Mouse (Mus musculus) adrenal gland, postnatal 14 days (tissue): ENCODE measurements at regions not wholly inside any gene's neighbourhood (a gene's known extent, or its start where the extent isn't known, plus 50 kb on each side); places are given as distances from the start of the nearest gene placed in this dataset.

ENCODE experiments used
- DNase-seq: peaks from one replicate; pipeline ENCODE4 v3.0.0; 2021; ENCODE audit warnings: mixed read lengths

- DNase-seq, result no peak
These were observed 1241.0 kb upstream of the Zeb2 start for GRCm38 (mm10) chr2:46358225-46358624.

DNA sequence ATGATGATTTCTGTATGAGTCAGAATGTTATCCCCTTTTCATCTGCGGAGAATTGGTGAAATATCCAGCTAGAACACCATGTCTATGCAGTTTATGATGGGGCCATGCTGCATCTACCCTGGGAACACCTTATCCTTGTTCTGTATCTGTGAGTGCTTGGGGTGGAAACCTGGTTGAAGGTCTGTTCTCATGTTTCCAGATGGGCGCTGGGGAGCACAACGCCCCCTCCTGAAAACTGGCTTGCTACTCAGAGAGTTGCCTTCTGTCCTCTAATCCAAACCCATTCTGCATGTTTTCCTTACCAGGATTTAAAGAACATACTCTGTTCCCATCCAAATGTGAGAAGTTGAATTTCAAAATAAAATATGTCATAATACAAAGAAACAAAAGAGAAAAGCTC, 1239.5 kb upstream of the Zeb2 start:
- DNase-seq, result peak; percentile 4

DNA sequence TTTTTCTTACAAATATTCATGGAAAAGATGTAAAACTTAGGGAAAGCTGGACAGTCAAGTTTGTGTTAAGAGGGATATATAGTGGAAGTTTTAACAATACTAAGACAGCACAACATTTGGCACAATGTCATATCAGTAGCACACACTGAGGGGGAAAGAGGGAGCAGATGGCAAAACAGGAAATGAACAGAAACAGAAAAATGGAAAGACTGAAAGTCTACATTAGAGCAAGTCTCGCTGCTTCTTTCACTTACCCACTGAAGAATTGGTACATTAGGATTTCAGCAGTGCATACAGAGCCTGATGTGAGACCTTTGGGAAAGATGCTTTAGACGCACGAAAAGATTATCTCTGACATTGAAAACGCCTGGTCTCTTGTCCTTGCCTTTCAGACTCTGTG, 1223.5 kb upstream of the Zeb2 start:
- no peak for DNase-seq

DNA sequence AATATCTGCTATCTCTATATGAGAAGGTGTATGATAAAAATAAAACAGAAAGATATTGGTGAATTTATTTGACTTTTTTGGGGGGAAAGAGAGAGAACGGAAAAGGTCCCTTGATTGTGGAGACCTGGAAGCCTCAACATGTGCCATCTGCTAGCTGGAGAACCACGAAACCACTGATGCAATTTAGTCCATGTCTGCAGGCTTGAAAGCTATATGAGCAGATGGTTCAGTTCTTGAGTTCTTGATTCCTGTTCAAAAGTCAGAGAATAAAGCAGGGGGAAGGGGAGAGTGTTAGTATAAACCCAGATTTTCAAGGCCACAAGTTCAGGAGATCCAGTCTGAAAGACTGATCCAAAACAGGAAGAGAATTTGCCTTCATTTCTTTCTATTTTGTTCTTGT, 1199.5 kb upstream of the Zeb2 start:
- DNase-seq, result no peak

GRCm38 (mm10) chr2:46315243-46315642, 1198.0 kb upstream of the Zeb2 start:
- no peak for DNase-seq

DNA sequence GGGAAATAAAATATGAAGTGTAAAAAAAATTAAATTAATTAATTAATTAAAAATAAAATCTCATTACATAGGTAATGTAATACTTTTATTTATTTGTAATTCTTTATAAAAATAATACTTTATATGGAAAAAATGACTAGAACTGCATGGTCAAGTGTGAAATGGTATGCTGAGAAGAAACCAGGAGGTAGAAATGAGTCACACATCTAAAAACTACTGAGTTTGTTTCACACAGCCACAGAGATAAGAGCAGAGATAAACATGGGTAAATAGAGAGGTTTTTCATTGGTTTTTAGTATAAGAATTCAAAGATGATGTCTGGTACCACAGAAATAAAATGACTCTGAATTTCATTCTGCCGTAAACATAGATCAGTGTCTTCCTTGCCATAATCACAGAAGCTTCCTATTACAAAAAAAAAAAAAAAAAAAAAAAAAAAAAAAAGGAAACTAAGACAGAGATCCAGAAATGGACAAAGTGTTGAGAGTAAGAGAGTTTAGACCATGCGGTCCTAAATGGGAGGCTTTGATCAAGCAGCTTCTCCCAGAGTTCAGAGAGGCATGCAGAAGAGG, 1190.5 kb upstream of the Zeb2 start:
- no peak for DNase-seq

- no peak for DNase-seq
These were observed 1185.4 kb upstream of the Zeb2 start for GRCm38 (mm10) chr2:46302627-46303026.

DNA sequence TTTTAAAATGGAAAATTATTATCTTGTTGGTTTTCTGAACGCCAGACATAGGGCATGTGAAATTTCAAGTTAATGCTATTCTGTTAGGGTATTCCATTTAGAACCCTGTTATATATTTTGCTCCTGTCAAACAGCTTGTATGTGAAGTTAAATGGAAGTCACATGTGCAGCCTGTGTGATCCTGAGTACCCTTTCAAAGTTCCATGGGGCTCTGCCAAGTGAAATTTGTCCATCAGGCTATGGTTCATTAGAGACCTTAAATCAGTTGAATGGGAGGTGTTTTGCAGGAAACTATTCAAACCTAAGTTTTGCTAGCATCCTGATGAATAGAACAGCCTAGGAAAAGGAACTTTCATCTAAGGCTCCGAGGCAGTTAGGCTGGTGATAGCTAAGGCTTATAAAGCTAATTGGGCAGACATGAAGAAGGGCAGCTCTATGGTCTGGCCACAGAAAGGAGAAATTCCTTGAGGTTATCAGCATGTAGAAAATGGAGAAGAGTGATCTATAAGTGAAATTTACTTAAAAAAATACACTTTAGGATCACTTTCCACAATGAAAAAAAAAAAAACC, 1180.2 kb upstream of the Zeb2 start:
- DNase-seq, result no peak

GRCm38 (mm10) chr2:46283929-46284598, 1166.9 kb upstream of the Zeb2 start:
- no peak for DNase-seq

- no peak for DNase-seq
These were observed 1163.6 kb upstream of the Zeb2 start for GRCm38 (mm10) chr2:46280822-46281221.

GRCm38 (mm10) chr2:46261618-46262017, 1144.4 kb upstream of the Zeb2 start:
- DNase-seq, result no peak

DNA sequence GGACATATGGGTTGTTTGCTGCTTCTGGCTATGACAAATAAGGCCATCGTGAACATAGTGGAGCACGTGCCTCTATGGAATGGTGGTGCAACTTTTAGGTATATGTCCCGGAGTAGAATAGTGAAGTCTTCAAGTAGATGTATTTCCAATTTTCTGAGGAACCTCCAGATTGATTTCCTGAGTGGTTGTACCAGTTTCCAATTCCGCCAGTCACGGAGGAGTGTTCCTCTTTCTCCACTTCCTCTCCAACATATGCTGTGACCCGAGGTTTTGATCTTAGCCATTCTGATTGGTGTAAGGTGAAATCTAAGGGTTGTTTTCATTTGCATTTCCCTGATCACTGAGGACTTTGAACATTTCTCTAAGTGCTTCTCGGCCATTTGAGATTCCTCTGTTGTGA, 1134.4 kb upstream of the Zeb2 start:
- no peak for DNase-seq

GRCm38 (mm10) chr2:46245717-46246116, 1128.5 kb upstream of the Zeb2 start:
- DNase-seq, result no peak

DNA sequence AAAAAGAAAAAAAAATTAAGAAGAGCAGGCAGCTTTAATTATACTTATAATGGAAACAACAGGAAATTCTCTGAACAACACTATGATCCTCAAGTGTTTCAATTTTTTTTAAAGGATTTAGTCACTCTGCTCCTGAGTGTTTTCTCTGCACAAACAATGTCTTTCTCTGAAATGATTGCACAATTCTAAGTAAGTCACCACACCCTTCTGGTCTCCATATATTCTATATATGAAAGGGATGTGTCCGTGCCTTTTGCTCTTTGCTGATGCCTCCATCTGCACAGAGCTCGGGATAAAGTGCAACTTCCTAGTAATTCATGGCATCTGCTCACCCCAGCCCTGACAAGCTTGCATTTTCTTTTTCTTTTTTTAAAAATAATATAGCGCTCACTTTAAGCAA, 1127.5 kb upstream of the Zeb2 start:
- no peak for DNase-seq

GRCm38 (mm10) chr2:46242806-46243205, 1125.6 kb upstream of the Zeb2 start:
- no peak for DNase-seq

GRCm38 (mm10) chr2:46239874-46240273, 1122.7 kb upstream of the Zeb2 start:
- DNase-seq, result no peak

- DNase-seq, result no peak
These were observed 1113.7 kb upstream of the Zeb2 start for GRCm38 (mm10) chr2:46230791-46231450.

- peak; percentile 10 for DNase-seq
These were observed 1101.3 kb upstream of the Zeb2 start for GRCm38 (mm10) chr2:46218336-46218957.

- no peak for DNase-seq
These were observed 1082.1 kb upstream of the Zeb2 start for GRCm38 (mm10) chr2:46199341-46199740.

DNA sequence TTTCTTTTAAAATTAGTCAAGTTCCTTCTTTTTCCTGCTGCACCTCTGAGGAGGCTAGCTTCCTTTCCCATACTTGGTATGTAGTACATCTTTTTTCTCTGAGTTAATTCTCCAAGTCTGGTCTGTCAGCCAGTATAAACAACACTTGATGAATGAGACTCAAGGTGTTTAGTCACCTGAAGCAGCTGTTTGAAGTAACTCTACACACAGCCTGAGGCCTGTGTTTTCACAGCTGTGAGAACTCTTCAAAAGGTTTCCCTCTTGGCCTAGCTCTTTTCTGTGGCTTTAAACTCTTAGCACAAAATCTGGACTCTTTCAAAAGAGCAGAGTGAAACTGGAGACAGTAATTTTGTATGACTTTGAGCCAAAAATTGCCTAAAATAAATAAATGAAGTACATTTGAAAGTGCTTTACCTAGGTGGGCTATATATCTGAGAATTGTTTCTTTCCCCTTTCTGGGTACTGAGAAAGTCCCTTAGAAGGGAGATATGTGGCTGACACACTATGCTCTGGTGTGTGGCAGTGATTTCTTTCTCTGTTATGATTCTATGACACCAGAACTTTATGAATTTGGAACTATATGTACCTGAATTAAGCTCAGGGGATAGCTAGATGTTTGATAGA, 1070.2 kb upstream of the Zeb2 start:
- DNase-seq, result no peak

GRCm38 (mm10) chr2:46183241-46183640, 1066.0 kb upstream of the Zeb2 start:
- DNase-seq, result no peak

DNA sequence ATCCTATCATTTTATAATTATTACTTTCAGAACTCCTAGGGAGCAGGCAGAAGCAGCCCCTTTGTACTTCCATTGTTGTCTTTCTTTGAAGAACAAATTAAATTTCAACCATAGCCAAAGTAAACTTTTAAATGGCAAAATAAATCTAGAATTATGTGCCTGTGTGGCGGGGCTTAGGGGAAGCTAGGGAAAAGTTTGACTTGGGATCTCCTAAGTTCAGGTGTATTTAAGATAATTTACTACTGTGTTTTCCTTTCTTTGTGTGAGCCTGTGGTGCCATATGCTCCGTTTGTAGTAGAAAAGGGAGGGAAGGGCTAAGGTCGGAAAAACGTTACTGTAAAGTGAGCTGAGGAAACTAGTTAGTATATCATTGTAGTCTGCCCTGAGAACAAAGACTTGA, 1062.5 kb upstream of the Zeb2 start:
- no peak for DNase-seq

DNA sequence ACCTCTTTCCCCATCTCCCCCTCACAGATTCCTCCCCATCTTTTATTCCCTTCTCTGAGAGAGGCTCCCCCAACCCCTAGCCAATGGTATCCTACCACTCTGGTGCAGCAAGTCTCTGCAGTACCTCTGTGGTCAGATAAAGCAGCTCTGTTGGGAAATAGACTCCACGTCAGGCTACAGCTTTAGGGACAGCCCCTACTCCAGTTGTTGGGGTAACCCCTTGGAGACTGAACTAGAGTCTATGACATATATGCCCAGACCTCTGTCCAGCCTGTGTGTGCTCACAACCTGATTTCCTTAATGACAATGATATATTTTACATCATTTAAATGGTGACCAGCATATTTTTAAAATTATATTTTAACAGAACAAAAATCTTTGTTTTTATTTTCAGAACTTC, 1051.3 kb upstream of the Zeb2 start:
- no peak for DNase-seq
